In the genomic region with DNA sequence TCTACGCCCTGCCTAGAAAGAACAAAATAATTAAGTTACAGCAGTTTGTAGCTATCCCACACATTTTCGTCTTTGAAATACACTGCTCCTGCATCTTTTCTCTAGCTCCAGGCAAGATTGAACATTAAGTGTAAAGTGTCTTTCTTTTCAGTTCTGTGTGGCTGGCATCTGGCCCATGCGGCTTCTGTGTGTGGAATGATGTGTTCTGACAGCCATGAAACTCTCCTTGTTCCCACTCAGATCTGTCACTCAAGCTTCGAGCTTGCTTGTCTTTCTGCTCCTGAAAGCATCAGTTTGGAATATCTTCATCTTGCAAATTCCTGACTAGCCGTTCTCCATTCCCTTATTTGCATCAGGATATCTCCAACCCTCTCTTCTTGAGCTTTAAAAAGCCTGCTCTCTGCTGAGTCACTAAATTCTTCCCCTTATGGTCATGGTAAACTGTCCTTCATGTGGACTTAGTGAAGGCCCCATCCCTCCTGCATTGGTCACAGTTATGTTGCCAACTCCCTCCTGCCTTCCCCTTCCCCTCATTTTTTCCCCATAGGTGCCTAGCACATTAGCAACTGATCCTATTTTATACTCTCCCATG, we compare ENCODE assay signal across 14 mouse cellular contexts. TPM values are rescaled to one million over a fixed set of nuclear protein-coding genes. Genes with fewer than 3 reads are reported as not detected.
DNase-seq lines count a peak whose midpoint lies in the region; ATAC-seq and TF ChIP-seq lines count a peak whose summit lies in the region.
"Had no signal": no experiment of that assay in that cellular context is flagged by ENCODE, and none has a peak within 500 bp of the region (broad histone marks: within the 10 kb centered on the region; RNA-seq: fewer than 3 reads in every experiment).

No protein-coding gene starts in this region.

- H3K27ac ChIP-seq in midbrain, postnatal 0 days (ENCODE audit: low read depth, low read length): no peak overlapping the region
- H3K27ac ChIP-seq in gastrocnemius, adult 2 months: no peak overlapping the region
- H3K27ac ChIP-seq: forebrain, embryonic 15.5 days; kidney, embryonic 15.5 days; limb, embryonic 12.5 days had no signal

- H3K4me3 ChIP-seq in midbrain, postnatal 0 days (ENCODE audit: low read depth, low read length): no peak overlapping the region
- H3K4me3 ChIP-seq in gastrocnemius, adult 2 months: no peak overlapping the region
- H3K4me3 ChIP-seq: forebrain, embryonic 15.5 days; kidney, embryonic 15.5 days; limb, embryonic 12.5 days had no signal

- H3K4me1 ChIP-seq in midbrain, postnatal 0 days (ENCODE audit: insufficient read depth, low read length): no peaks in the 10 kb centered on the region
- H3K4me1 ChIP-seq: forebrain, embryonic 15.5 days; kidney, embryonic 15.5 days; limb, embryonic 12.5 days had no signal

- H3K36me3 ChIP-seq in midbrain, postnatal 0 days (ENCODE audit: insufficient read depth, low read length): no peaks in the 10 kb centered on the region
- H3K36me3 ChIP-seq: forebrain, embryonic 15.5 days; kidney, embryonic 15.5 days; limb, embryonic 12.5 days had no signal

- ATAC-seq in frontal cortex, adult (ENCODE audit: low TSS enrichment): peak; percentile 79
- ATAC-seq in midbrain, postnatal 0 days (ENCODE audit: low FRiP score): no peak
- no peak for ATAC-seq in inflammation-experienced regulatory T-cells, adult 6 months
- ATAC-seq: activated CD4-positive, CD25-positive, alpha-beta regulatory T cell, adult 4 months; forebrain, embryonic 15.5 days had no signal

- H3K9me3 ChIP-seq in midbrain, postnatal 0 days (ENCODE audit: low read length): no peaks in the 10 kb centered on the region
- H3K9me3 ChIP-seq: forebrain, embryonic 15.5 days; kidney, embryonic 15.5 days; limb, embryonic 12.5 days had no signal

- no peak for TF ChIP-seq CTCF in midbrain, postnatal 0 days (IDR thresholded peaks at IDR 0.05)
- TF ChIP-seq CTCF in gastrocnemius, adult 2 months (IDR thresholded peaks at IDR 0.05): no peak

- no peaks in the 10 kb centered on the region for H3K27me3 ChIP-seq in midbrain, postnatal 0 days (ENCODE audit: insufficient read depth, low read length)
- H3K27me3 ChIP-seq: forebrain, embryonic 15.5 days; kidney, embryonic 15.5 days; limb, embryonic 12.5 days had no signal

- no peak overlapping the region for H3K9ac ChIP-seq in midbrain, postnatal 0 days (replicated peaks; ENCODE audit: low read length, poor library complexity, severe bottlenecking)
- H3K9ac ChIP-seq: forebrain, embryonic 15.5 days; kidney, embryonic 15.5 days; limb, embryonic 12.5 days; lung, embryonic 14.5 days had no signal

- peak; percentile 27 to 36 for DNase-seq in cerebellum, postnatal 10 days
- DNase-seq in cerebellum, postnatal 36 days: no peak
- peak; percentile 55 to 68 for DNase-seq in layer of hippocampus, postnatal 36 days
- DNase-seq in midbrain, postnatal 0 days (ENCODE audit: low spot score): peak; percentile 40
- DNase-seq in spleen, postnatal 36 days (ENCODE audit: low spot score in 2 of 2): no peak
- DNase-seq in gastrocnemius, adult 2 months: no peak
- DNase-seq: lung, embryonic 14.5 days; thymus, postnatal 14 days had no signal

- intact Hi-C loops in gastrocnemius, adult 2 months (cut with DNase I): no loop called here

- no peak overlapping the region for H3K4me2 ChIP-seq in midbrain, postnatal 0 days (ENCODE audit: low read depth, low read length, poor library complexity, severe bottlenecking)
- H3K4me2 ChIP-seq: forebrain, embryonic 15.5 days; kidney, embryonic 15.5 days; limb, embryonic 12.5 days; lung, embryonic 14.5 days had no signal

- 37% methylated on average over 5 of the region's 5 CpGs for WGBS in midbrain, postnatal 0 days

RNA-seq across cellular contexts. Expression of gene Arl4a, which starts 48.0 kb away (rescaled TPM):
- total RNA-seq in layer of hippocampus, postnatal 36 days (2021): 10 to 100 TPM; 33.8 to 34.3 TPM
- total RNA-seq in midbrain, postnatal 0 days (2014; rRNA removed): 67.4 and 94.0 TPM in 2 replicates
- 117 and 129 TPM in 2 replicates for polyA plus RNA-seq in midbrain, postnatal 0 days (2015; fragmentation: Nextera tagmentation; extraction: Ambion mirVana)
- 10 to 100 TPM; 83.7 to 93.0 (median 88.4) TPM for polyA plus RNA-seq in inflammation-experienced regulatory T-cells, adult 6 months (2017; shearing (Covaris generic))
- 10 to 100 TPM; 24.4 to 26.9 TPM for total RNA-seq in gastrocnemius, adult 2 months (2021)

RNA-seq across cellular contexts. Expression of gene Scin, which starts 48.2 kb away (rescaled TPM):
- 1 to 10 TPM; 1.7 to 2.6 TPM for total RNA-seq in layer of hippocampus, postnatal 36 days (2021)
- 0.44 TPM in 1 of 2 replicates, not detected in the other for total RNA-seq in midbrain, postnatal 0 days (2014; rRNA removed)
- polyA plus RNA-seq in midbrain, postnatal 0 days (2015; fragmentation: Nextera tagmentation; extraction: Ambion mirVana): 0.09 and 0.10 TPM in 2 replicates
- 1 to 10 TPM; 2.1 to 9.3 (median 3.1) TPM for polyA plus RNA-seq in inflammation-experienced regulatory T-cells, adult 6 months (2017; shearing (Covaris generic))
- 1 to 10 TPM in 1 of 2 experiments, under 1 TPM in 1; 0.92 to 1.0 TPM for total RNA-seq in gastrocnemius, adult 2 months (2021)
- polyA plus RNA-seq: forebrain, embryonic 15.5 days had no signal

Comparison
In these comparisons a context has a peak if more than half of its experiments do, and no peak if none do; other contexts are left out.
1. DNase-seq: peak in cerebellum, postnatal 10 days (2 of 2), layer of hippocampus, postnatal 36 days (2 of 2) and midbrain, postnatal 0 days (single experiment); none in cerebellum, postnatal 36 days (0 of 2), spleen, postnatal 36 days (0 of 2) and gastrocnemius, adult 2 months (single experiment).